Mouse (Mus musculus) small intestine, adult 2 months (tissue): Measurements from ENCODE around the gene Rps18.

Experiments used
- CTCF ChIP-seq: fragments of 200-500 bp; IDR thresholded peaks from 2 replicates; pipeline ENCODE4 v1.5.1; 2012; ENCODE audit warnings: low read depth, mild to moderate bottlenecking, control low read depth, inconsistent platforms, low read length, moderate library complexity, mixed read lengths; ENCODE audit not compliant: insufficient replicate concordance, insufficient read length; ENCODE audit errors: extremely low read depth
- POLR2A ChIP-seq: fragments of 200-500 bp; IDR thresholded peaks from 2 replicates; pipeline ENCODE4 v1.6.1; 2012; ENCODE audit warnings: low read depth, mild to moderate bottlenecking, control low read depth, inconsistent platforms, low read length, moderate library complexity

- no peak for TF ChIP-seq POLR2A
- no peak for TF ChIP-seq CTCF
Measured at GRCm38 (mm10) chr17:33959135-33959534, 3.3 kb upstream of the Rps18 start.
